Comparison of ENCODE assay signal across 8 mouse cellular contexts in the genomic region with DNA sequence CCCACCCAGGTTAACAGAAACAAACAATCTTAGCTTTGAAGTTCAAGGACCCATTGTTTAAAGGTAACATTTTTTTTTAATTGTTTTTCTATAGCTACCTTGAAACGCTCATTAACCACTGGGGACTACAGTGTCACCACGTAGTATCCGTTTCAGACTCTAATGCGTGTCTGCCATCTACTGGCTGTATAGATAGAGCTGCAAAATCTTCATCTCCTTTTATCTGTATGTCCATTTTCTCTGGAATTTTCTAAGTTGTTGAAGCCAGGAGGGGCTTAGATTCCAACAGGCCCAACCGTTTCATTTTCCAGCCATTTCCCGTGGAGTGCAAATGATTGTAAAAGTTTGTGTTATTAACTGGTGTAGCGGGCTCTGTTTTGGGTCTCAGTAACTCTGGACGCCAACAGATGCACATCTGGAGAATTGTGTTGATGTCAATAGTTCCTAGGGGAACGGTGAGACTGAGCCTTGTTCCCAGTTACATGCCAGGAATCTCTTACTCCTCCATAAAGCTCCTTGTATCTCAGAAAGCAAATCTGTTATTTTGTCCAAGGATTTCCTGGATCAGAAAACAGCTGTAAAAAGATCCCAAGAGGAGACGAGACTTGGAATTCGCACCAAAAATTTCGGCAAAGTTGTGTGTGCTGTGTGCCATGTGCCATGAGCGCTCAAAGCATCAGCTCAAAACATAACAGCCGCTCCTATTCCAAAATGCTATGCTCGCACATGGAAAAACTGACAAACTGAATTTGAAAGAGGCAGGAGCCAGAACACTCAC.
A peak's percentile ranks its signal among the peaks of the same experiment; 100 is the strongest.
DNase-seq lines count a peak whose midpoint lies in the region; ATAC-seq and TF ChIP-seq lines count a peak whose summit lies in the region.

No protein-coding gene starts in this region.

- in situ Hi-C loops in ES-E14 (cut with MboI; ENCODE audit: low sequenced_read_pairs in 2 of 2, unreplicated experiment in 2 of 2): no loop called here

- H3K36me3 ChIP-seq in hindbrain, embryonic 11.5 days (ENCODE audit: control insufficient read depth, insufficient read depth, low read length): no peaks in the 10 kb centered on the region
- H3K36me3 ChIP-seq in hindbrain, embryonic 13.5 days: no peaks in the 10 kb centered on the region
- no peaks in the 10 kb centered on the region for H3K36me3 ChIP-seq in ES-E14 (ENCODE audit: control insufficient read depth, insufficient read depth, low read length, poor library complexity, severe bottlenecking)
- no peaks in the 10 kb centered on the region for H3K36me3 ChIP-seq in neural tube, embryonic 14.5 days (ENCODE audit: control insufficient read depth, insufficient read depth, low read length)

- H3K4me3 ChIP-seq in hindbrain, embryonic 11.5 days (ENCODE audit: low read depth, low read length): no peak overlapping the region
- H3K4me3 ChIP-seq in hindbrain, embryonic 13.5 days: no peak overlapping the region
- no peak overlapping the region for H3K4me3 ChIP-seq in ES-E14 (ENCODE audit: insufficient read depth in 1 of 2, low read depth in 1 of 2, low read length in 2 of 2, poor library complexity in 1 of 2, severe bottlenecking in 1 of 2)
- H3K4me3 ChIP-seq in cortical plate, adult 2 months (ENCODE audit: insufficient read depth, low read length): no peak overlapping the region
- no peak overlapping the region for H3K4me3 ChIP-seq in neural tube, embryonic 14.5 days (ENCODE audit: low read depth, low read length)

- H3K9me3 ChIP-seq in hindbrain, embryonic 11.5 days (ENCODE audit: control insufficient read depth, low read length): no peaks in the 10 kb centered on the region
- no peaks in the 10 kb centered on the region for H3K9me3 ChIP-seq in hindbrain, embryonic 13.5 days
- no peaks in the 10 kb centered on the region for H3K9me3 ChIP-seq in ES-E14 (ENCODE audit: control insufficient read depth, insufficient read depth, low read depth, low read length)
- H3K9me3 ChIP-seq in neural tube, embryonic 14.5 days (ENCODE audit: control insufficient read depth, low read length): no peaks in the 10 kb centered on the region

- H3K27me3 ChIP-seq in hindbrain, embryonic 11.5 days (ENCODE audit: control insufficient read depth, insufficient read depth, low read length): no peaks in the 10 kb centered on the region
- no peaks in the 10 kb centered on the region for H3K27me3 ChIP-seq in hindbrain, embryonic 13.5 days
- no peaks in the 10 kb centered on the region for H3K27me3 ChIP-seq in neural tube, embryonic 14.5 days (ENCODE audit: control insufficient read depth, insufficient read depth, low read length)

- H3K4me1 ChIP-seq in hindbrain, embryonic 11.5 days (replicated peaks; ENCODE audit: control insufficient read depth, insufficient read depth, low read length): no peaks in the 10 kb centered on the region
- peaks cover 3% of the 10 kb centered on the region; the same call in 1 of the 2 replicates for H3K4me1 ChIP-seq in hindbrain, embryonic 13.5 days (replicated peaks)
- H3K4me1 ChIP-seq in ES-E14 (ENCODE audit: control insufficient read depth in 2 of 2, insufficient read depth in 2 of 2, low read length in 2 of 2, poor library complexity in 1 of 2): no peaks in the 10 kb centered on the region; a peak in 2 of 4 replicates
- H3K4me1 ChIP-seq in cortical plate, adult 2 months (ENCODE audit: control insufficient read depth, insufficient read depth, low read length): no peaks in the 10 kb centered on the region
- H3K4me1 ChIP-seq in neural tube, embryonic 14.5 days (ENCODE audit: control insufficient read depth, insufficient read depth, low read length): no peaks in the 10 kb centered on the region

- no peak overlapping the region for H3K9ac ChIP-seq in hindbrain, embryonic 11.5 days (ENCODE audit: low read depth, low read length)
- no peak overlapping the region for H3K9ac ChIP-seq in hindbrain, embryonic 13.5 days
- H3K9ac ChIP-seq in ES-E14 (ENCODE audit: insufficient read depth, low read depth, low read length, poor library complexity, severe bottlenecking): no peak overlapping the region
- no peak overlapping the region for H3K9ac ChIP-seq in neural tube, embryonic 14.5 days (replicated peaks; ENCODE audit: low read depth, low read length)

- 66% methylated on average over 15 of the region's 15 CpGs for WGBS in hindbrain, embryonic 11.5 days
- 65% methylated on average over 15 of the region's 15 CpGs for WGBS in hindbrain, embryonic 13.5 days
- WGBS in neural tube, embryonic 14.5 days: 62% methylated on average over 15 of the region's 15 CpGs

- no peak for TF ChIP-seq POLR2A in cortical plate, adult 2 months (IDR thresholded peaks at IDR 0.05; ENCODE audit: extremely low read depth, insufficient read depth, low read length)

- ATAC-seq in hindbrain, embryonic 11.5 days (ENCODE audit: low FRiP score): no peak
- ATAC-seq in hindbrain, embryonic 13.5 days (ENCODE audit: low FRiP score): no peak; the same call in 1 of the 2 replicates
- peak; percentile 58; the same call in 1 of the 2 replicates for ATAC-seq in neural tube, embryonic 14.5 days (ENCODE audit: low read depth)
- ATAC-seq in megakaryocyte progenitor cell, adult 5-6 weeks (replicated peaks; ENCODE audit: poor library complexity): no peak

- H3K4me2 ChIP-seq in hindbrain, embryonic 11.5 days (replicated peaks; ENCODE audit: low read depth, low read length): no peak overlapping the region
- no peak overlapping the region for H3K4me2 ChIP-seq in hindbrain, embryonic 13.5 days
- no peak overlapping the region for H3K4me2 ChIP-seq in neural tube, embryonic 14.5 days (ENCODE audit: low read depth, low read length)

- peak; percentile 50 for DNase-seq in hindbrain, embryonic 11.5 days (ENCODE audit: low spot score)
- DNase-seq in ES-E14 (ENCODE audit: low read depth, low spot score): no peak
- DNase-seq in heart, postnatal 4 days: peak; percentile 13
- DNase-seq in T-cell, adult 2 months (ENCODE audit: low spot score): no peak

- TF ChIP-seq CTCF in cortical plate, adult 2 months (IDR thresholded peaks at IDR 0.05; ENCODE audit: extremely low read depth, insufficient read depth, low read length): peak; percentile 62; the same call in 1 of the 2 replicates

- H3K27ac ChIP-seq in hindbrain, embryonic 11.5 days (ENCODE audit: low read depth, low read length): no peak overlapping the region
- H3K27ac ChIP-seq in hindbrain, embryonic 13.5 days: no peak overlapping the region
- H3K27ac ChIP-seq in ES-E14 (ENCODE audit: insufficient read depth, low read depth, low read length, poor library complexity, severe bottlenecking): no peak overlapping the region
- H3K27ac ChIP-seq in cortical plate, adult 2 months (ENCODE audit: insufficient read depth, low read length): no peak overlapping the region
- H3K27ac ChIP-seq in neural tube, embryonic 14.5 days (ENCODE audit: low read depth, low read length): no peak overlapping the region

TF ChIP-seq in ES-E14, 5 proteins besides CTCF, POLR2A, EP300 and RAD21:
- TF ChIP-seq ZNF384 (IDR thresholded peaks at IDR 0.05; ENCODE audit: low read depth, low read length): 0 out of 2 replicates have a peak, but pooled peaks have one; percentile 17
- TF ChIP-seq MAFK (IDR thresholded peaks at IDR 0.05; ENCODE audit: insufficient read depth, low read depth, low read length): no peak
- peak; percentile 87 for TF ChIP-seq ZC3H11A (IDR thresholded peaks at IDR 0.05; ENCODE audit: borderline replicate concordance, low read depth, low read length)

Comparison
In these comparisons a context has a peak if more than half of its experiments do, and no peak if none do; other contexts are left out.
1. DNase-seq: peak in hindbrain, embryonic 11.5 days (single experiment) and heart, postnatal 4 days (single experiment); none in ES-E14 (single experiment) and T-cell, adult 2 months (single experiment).